Mouse (Mus musculus): ENCODE results near the gene Zdhhc17. TPM values are rescaled to one million over a fixed set of nuclear protein-coding genes. Genes with fewer than 3 reads are reported as not detected.

Zdhhc17 gene
- polyA plus RNA-seq, 1 experiment from 2014 or later, result 28.0 TPM

- H3K4me3 ChIP-seq (ENCODE audit: low read depth, low read length), result no peak overlapping the region
- H3K9ac ChIP-seq (ENCODE audit: low read length), result no peak overlapping the region
- WGBS, result 94% methylated on average over 8 of the region's 8 CpGs
- peaks cover 3% of the 10 kb centered on the region; the same call in 1 of the 2 replicates for H3K36me3 ChIP-seq (ENCODE audit: control insufficient read depth, insufficient read depth, low read length)
- ATAC-seq (replicated peaks; ENCODE audit: low FRiP score) (no peak), DNase-seq (ENCODE audit: low spot score) (no peak)
- no peaks in the 10 kb centered on the region for H3K4me1 ChIP-seq (replicated peaks; ENCODE audit: control insufficient read depth, insufficient read depth, low read length)
- H3K27ac ChIP-seq (ENCODE audit: low read depth, low read length), result no peak overlapping the region
- H3K4me2 ChIP-seq (ENCODE audit: low read depth, low read length, severe bottlenecking), result no peak overlapping the region
- no peaks in the 10 kb centered on the region for H3K9me3 ChIP-seq (ENCODE audit: control insufficient read depth, low read length)
- H3K27me3 ChIP-seq (ENCODE audit: control insufficient read depth, insufficient read depth, low read length), result no peaks in the 10 kb centered on the region
Measured at GRCm38 (mm10) chr10:110959781-110960180, 50.2 kb downstream of the Zdhhc17 start.

- no peak for ATAC-seq (replicated peaks; ENCODE audit: low FRiP score)
- WGBS, result 94% methylated on average over 6 of the region's 6 CpGs
Measured at GRCm38 (mm10) chr10:110958879-110959278, 51.1 kb downstream of the Zdhhc17 start.

GRCm38 (mm10) chr10:110952937-110953451, 56.9 kb downstream of the Zdhhc17 start:
- 94% methylated on average over 9 of the region's 9 CpGs for WGBS
- no peak overlapping the region for H3K9ac ChIP-seq (ENCODE audit: low read length)
- ATAC-seq (replicated peaks; ENCODE audit: low FRiP score) (no peak), DNase-seq (ENCODE audit: low spot score) (no peak)
- no peaks in the 10 kb centered on the region; the same call in 1 of the 2 replicates for H3K36me3 ChIP-seq (ENCODE audit: control insufficient read depth, insufficient read depth, low read length)
- no peaks in the 10 kb centered on the region for H3K27me3 ChIP-seq (ENCODE audit: control insufficient read depth, insufficient read depth, low read length)
- H3K4me1 ChIP-seq (replicated peaks; ENCODE audit: control insufficient read depth, insufficient read depth, low read length), result no peaks in the 10 kb centered on the region
- H3K4me2 ChIP-seq (ENCODE audit: low read depth, low read length, severe bottlenecking), result no peak overlapping the region
- H3K4me3 ChIP-seq (ENCODE audit: low read depth, low read length), result no peak overlapping the region
- H3K27ac ChIP-seq (ENCODE audit: low read depth, low read length), result no peak overlapping the region
- no peaks in the 10 kb centered on the region for H3K9me3 ChIP-seq (ENCODE audit: control insufficient read depth, low read length)

More at GRCm38 (mm10) chr10:110958879-110959278, 51.1 kb downstream of the Zdhhc17 start:
- Histone ChIP-seq H3K9me3 (ENCODE audit: control insufficient read depth, low read length) (no peaks in the 10 kb centered on the region), H3K27me3 (ENCODE audit: control insufficient read depth, insufficient read depth, low read length) (no peaks in the 10 kb centered on the region), H3K4me2 (ENCODE audit: low read depth, low read length, severe bottlenecking) (no peak overlapping the region), H3K9ac (ENCODE audit: low read length) (no peak overlapping the region), H3K4me3 (ENCODE audit: low read depth, low read length) (no peak overlapping the region), H3K4me1 (replicated peaks; ENCODE audit: control insufficient read depth, insufficient read depth, low read length) (no peaks in the 10 kb centered on the region), H3K36me3 (ENCODE audit: control insufficient read depth, insufficient read depth, low read length) (peaks cover 3% of the 10 kb centered on the region; the same call in 1 of the 2 replicates), H3K27ac (ENCODE audit: low read depth, low read length) (no peak overlapping the region)
- no peak for DNase-seq (ENCODE audit: low spot score)

DNA sequence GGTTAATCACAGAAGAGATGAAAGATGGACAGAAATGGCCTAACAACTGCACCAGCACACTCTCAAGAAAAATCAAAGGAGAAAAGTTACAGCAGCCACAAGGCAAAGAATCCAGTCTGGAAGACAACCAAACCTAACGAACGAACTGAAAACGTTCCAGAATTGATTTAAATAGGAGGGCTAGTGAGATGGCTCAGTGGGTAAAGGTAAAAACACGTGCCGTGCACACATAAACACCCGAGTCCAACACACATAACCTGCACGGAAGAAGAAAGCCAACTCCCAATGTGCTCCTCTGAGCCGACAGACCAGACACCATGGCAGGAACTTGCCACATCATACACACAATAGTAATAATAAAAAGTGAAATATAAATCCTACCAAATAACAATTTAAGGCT, 57.7 kb downstream of the Zdhhc17 start:
- Histone ChIP-seq H3K4me1 (replicated peaks; ENCODE audit: control insufficient read depth, insufficient read depth, low read length) (no peaks in the 10 kb centered on the region), H3K9me3 (ENCODE audit: control insufficient read depth, low read length) (no peaks in the 10 kb centered on the region), H3K4me3 (ENCODE audit: low read depth, low read length) (no peak overlapping the region), H3K9ac (ENCODE audit: low read length) (no peak overlapping the region), H3K27me3 (ENCODE audit: control insufficient read depth, insufficient read depth, low read length) (no peaks in the 10 kb centered on the region), H3K36me3 (ENCODE audit: control insufficient read depth, insufficient read depth, low read length) (no peaks in the 10 kb centered on the region; the same call in 1 of the 2 replicates), H3K27ac (ENCODE audit: low read depth, low read length) (no peak overlapping the region), H3K4me2 (ENCODE audit: low read depth, low read length, severe bottlenecking) (no peak overlapping the region)
- ATAC-seq (replicated peaks; ENCODE audit: low FRiP score) (no peak), DNase-seq (ENCODE audit: low spot score) (no peak)
- WGBS, result 91% methylated on average over 8 of the region's 8 CpGs

DNA sequence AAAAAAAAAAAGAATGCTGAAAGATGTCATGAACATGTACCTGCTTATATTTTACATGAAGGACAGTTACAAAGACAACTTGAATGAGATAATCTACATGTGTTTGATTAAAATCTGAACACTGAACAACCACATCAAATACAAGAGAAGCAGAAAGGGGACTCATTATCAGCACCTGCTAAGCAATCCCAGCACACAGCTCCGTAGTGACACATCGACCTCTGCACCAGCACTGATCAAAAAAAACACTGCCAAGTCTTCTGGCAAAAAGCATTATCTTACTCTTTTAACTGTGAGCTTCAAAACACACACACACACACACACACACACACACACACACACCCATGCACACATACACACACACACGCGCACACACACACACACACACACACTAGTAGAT, 58.2 kb downstream of the Zdhhc17 start:
- no peak overlapping the region for H3K27ac ChIP-seq (ENCODE audit: low read depth, low read length)
- H3K9ac ChIP-seq (ENCODE audit: low read length), result no peak overlapping the region
- 82% methylated on average over 4 of the region's 4 CpGs for WGBS
- ATAC-seq (replicated peaks; ENCODE audit: low FRiP score) (no peak), DNase-seq (ENCODE audit: low spot score) (no peak)
- H3K4me2 ChIP-seq (ENCODE audit: low read depth, low read length, severe bottlenecking), result no peak overlapping the region
- H3K4me3 ChIP-seq (ENCODE audit: low read depth, low read length), result no peak overlapping the region
- no peaks in the 10 kb centered on the region for H3K27me3 ChIP-seq (ENCODE audit: control insufficient read depth, insufficient read depth, low read length)
- no peaks in the 10 kb centered on the region; the same call in 1 of the 2 replicates for H3K36me3 ChIP-seq (ENCODE audit: control insufficient read depth, insufficient read depth, low read length)
- no peaks in the 10 kb centered on the region for H3K4me1 ChIP-seq (replicated peaks; ENCODE audit: control insufficient read depth, insufficient read depth, low read length)
- H3K9me3 ChIP-seq (ENCODE audit: control insufficient read depth, low read length), result no peaks in the 10 kb centered on the region

DNA sequence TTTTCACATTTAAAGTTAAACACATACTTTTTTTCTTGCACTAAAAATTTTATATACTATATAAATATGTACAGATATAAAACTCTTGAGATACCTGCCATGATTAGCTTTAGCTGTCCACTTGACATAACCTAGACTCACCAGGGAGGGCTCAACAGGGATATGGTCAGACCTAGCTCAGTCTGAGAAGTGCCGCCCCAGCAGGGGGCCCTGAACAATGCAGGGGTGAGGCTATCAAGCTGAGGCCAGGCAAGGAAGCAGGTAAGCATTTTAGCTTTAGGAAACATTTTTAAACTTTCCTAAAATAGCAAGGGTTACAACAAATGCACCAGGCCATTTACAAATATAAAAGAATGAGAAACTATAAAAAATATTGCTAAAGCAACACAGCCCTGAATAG, 58.8 kb downstream of the Zdhhc17 start:
- Histone ChIP-seq H3K4me1 (replicated peaks; ENCODE audit: control insufficient read depth, insufficient read depth, low read length) (no peaks in the 10 kb centered on the region), H3K4me2 (ENCODE audit: low read depth, low read length, severe bottlenecking) (no peak overlapping the region), H3K27me3 (ENCODE audit: control insufficient read depth, insufficient read depth, low read length) (no peaks in the 10 kb centered on the region), H3K36me3 (ENCODE audit: control insufficient read depth, insufficient read depth, low read length) (no peaks in the 10 kb centered on the region; the same call in 1 of the 2 replicates), H3K9ac (ENCODE audit: low read length) (no peak overlapping the region), H3K4me3 (ENCODE audit: low read depth, low read length) (no peak overlapping the region), H3K27ac (ENCODE audit: low read depth, low read length) (no peak overlapping the region), H3K9me3 (ENCODE audit: control insufficient read depth, low read length) (no peaks in the 10 kb centered on the region)
- ATAC-seq (replicated peaks; ENCODE audit: low FRiP score), result no peak
- DNase-seq (ENCODE audit: low spot score), result no peak
- 97% methylated on average over 1 of the region's 1 CpGs for WGBS

- Histone ChIP-seq H3K27ac (ENCODE audit: low read depth, low read length) (no peak overlapping the region), H3K9ac (ENCODE audit: low read length) (no peak overlapping the region), H3K4me2 (ENCODE audit: low read depth, low read length, severe bottlenecking) (no peak overlapping the region), H3K4me3 (ENCODE audit: low read depth, low read length) (no peak overlapping the region), H3K9me3 (ENCODE audit: control insufficient read depth, low read length) (no peaks in the 10 kb centered on the region), H3K27me3 (ENCODE audit: control insufficient read depth, insufficient read depth, low read length) (no peaks in the 10 kb centered on the region), H3K4me1 (replicated peaks; ENCODE audit: control insufficient read depth, insufficient read depth, low read length) (no peaks in the 10 kb centered on the region), H3K36me3 (ENCODE audit: control insufficient read depth, insufficient read depth, low read length) (peaks cover 3% of the 10 kb centered on the region; the same call in 1 of the 2 replicates)
- no peak for DNase-seq (ENCODE audit: low spot score)
- ATAC-seq (replicated peaks; ENCODE audit: low FRiP score), result no peak
- WGBS, result 85% methylated on average over 4 of the region's 4 CpGs
Measured at GRCm38 (mm10) chr10:110947574-110947973, 62.4 kb downstream of the Zdhhc17 start.

- Histone ChIP-seq H3K27ac (ENCODE audit: low read depth, low read length) (no peak overlapping the region), H3K4me2 (ENCODE audit: low read depth, low read length, severe bottlenecking) (no peak overlapping the region), H3K9me3 (ENCODE audit: control insufficient read depth, low read length) (no peaks in the 10 kb centered on the region), H3K4me3 (ENCODE audit: low read depth, low read length) (no peak overlapping the region), H3K36me3 (ENCODE audit: control insufficient read depth, insufficient read depth, low read length) (peaks cover 3% of the 10 kb centered on the region; the same call in 1 of the 2 replicates), H3K9ac (ENCODE audit: low read length) (no peak overlapping the region), H3K27me3 (ENCODE audit: control insufficient read depth, insufficient read depth, low read length) (no peaks in the 10 kb centered on the region), H3K4me1 (replicated peaks; ENCODE audit: control insufficient read depth, insufficient read depth, low read length) (no peaks in the 10 kb centered on the region)
- 93% methylated on average over 12 of the region's 12 CpGs for WGBS
- no peak for ATAC-seq (replicated peaks; ENCODE audit: low FRiP score)
- no peak for DNase-seq (ENCODE audit: low spot score)
Measured at GRCm38 (mm10) chr10:110945966-110946365, 64.0 kb downstream of the Zdhhc17 start.

GRCm38 (mm10) chr10:110944175-110944574, 65.8 kb downstream of the Zdhhc17 start:
- Histone ChIP-seq H3K4me2 (ENCODE audit: low read depth, low read length, severe bottlenecking) (no peak overlapping the region), H3K4me1 (replicated peaks; ENCODE audit: control insufficient read depth, insufficient read depth, low read length) (no peaks in the 10 kb centered on the region), H3K4me3 (ENCODE audit: low read depth, low read length) (no peak overlapping the region), H3K9ac (ENCODE audit: low read length) (no peak overlapping the region), H3K9me3 (ENCODE audit: control insufficient read depth, low read length) (no peaks in the 10 kb centered on the region), H3K27ac (ENCODE audit: low read depth, low read length) (no peak overlapping the region), H3K27me3 (ENCODE audit: control insufficient read depth, insufficient read depth, low read length) (no peaks in the 10 kb centered on the region), H3K36me3 (ENCODE audit: control insufficient read depth, insufficient read depth, low read length) (peaks cover 3% of the 10 kb centered on the region; the same call in 1 of the 2 replicates)
- ATAC-seq (replicated peaks; ENCODE audit: low FRiP score) (no peak), DNase-seq (ENCODE audit: low spot score) (no peak)
- WGBS, result 92% methylated on average over 11 of the region's 11 CpGs
